Mouse (Mus musculus) heart, postnatal 0 days (tissue): ENCODE measurements around the gene 9530077C05Rik.

Experiments
- CTCF ChIP-seq: IDR thresholded peaks from 2 replicates; pipeline ENCODE4 v1.5.1; 2016; ENCODE audit warnings: antibody characterized with exemption, control low read depth, low read depth
- EP300 ChIP-seq: IDR thresholded peaks from 2 replicates; pipeline ENCODE4 v1.6.1; 2016; ENCODE audit warnings: antibody characterized with exemption, low read depth

DNA sequence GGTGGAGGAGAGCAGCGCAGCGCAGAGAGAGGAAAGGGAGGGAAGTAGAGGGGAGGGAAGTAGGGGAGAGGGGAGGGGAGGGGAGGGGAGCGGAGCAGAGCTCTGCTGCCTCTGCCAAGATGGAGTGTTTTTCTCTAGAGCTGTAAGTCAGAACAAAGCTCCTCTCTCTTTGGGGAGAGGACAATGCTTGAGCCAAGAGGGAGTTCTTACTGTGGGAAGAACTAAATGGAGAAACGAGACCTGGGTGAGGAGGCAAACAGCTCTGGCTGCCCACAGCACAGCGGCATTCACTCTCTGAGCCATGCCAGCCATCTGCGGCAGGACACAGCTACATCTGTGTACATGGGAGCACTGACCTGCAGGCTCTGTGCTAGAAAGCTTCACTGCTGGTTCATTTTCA, 43.3 kb upstream of the 9530077C05Rik start:
- TF ChIP-seq CTCF (no peak), EP300 (no peak)
